Mouse (Mus musculus) layer of hippocampus, postnatal 14 days (tissue): ENCODE results near the gene Pex5. TPM values are rescaled to one million over a fixed set of nuclear protein-coding genes. Genes with fewer than 3 reads are reported as not detected.
"Not testable (repeated sequence)": the region's sequence is repeated elsewhere in the genome, so short reads cannot be mapped to it uniquely, and the experiment has no call there.

Source experiments
- DNase-seq, 2 experiments: peaks; one replicate each; pipeline ENCODE4 v3.0.0; 2021 to 2022; ENCODE audit warnings: low spot score in 2 of 2, mixed read lengths in 1 of 2
- total RNA-seq, 2 experiments: library from RNA; stranded (reverse); gene quantifications; 2 replicates each; pipeline ENCODE4 v1.2.3; 2021

Pex5 gene
- total RNA-seq, 2 experiments from 2014 or later: 61.7 to 66.1 TPM

GRCm38 (mm10) chr6:124427791-124428576 lies 13.1 kb upstream of the Pex5 start:
- DNase-seq: no peak

- DNase-seq: no peak
Observed at GRCm38 (mm10) chr6:124427289-124427688, 12.4 kb upstream of the Pex5 start.

GRCm38 (mm10) chr6:124426604-124427003 lies 11.7 kb upstream of the Pex5 start:
- DNase-seq: no peak

- no peak for DNase-seq
Observed at GRCm38 (mm10) chr6:124425523-124425922, 10.7 kb upstream of the Pex5 start.

GRCm38 (mm10) chr6:124425042-124425441 lies 10.2 kb upstream of the Pex5 start:
- not testable (repeated sequence) for DNase-seq

DNA sequence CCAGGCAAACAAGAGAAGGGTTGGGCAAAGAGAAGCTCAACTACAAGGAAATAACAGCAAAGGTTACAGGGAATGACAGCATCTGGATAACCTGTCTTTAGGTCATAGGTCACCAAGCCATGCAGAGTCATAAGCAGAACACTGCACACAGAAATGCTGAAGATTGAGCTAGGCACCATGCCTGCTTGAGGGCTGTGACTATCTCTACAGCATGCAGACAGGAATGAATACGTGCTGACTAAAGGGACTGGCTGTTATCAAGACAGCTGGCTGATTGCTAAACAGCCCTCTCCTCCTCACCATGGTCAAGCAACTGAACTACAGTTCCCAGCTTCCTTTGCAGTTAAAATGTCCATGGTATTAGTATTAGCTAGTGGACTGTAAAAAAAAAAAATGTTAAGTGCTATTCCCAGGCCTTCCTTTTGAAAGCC lies 9.2 kb upstream of the Pex5 start:
- no peak for DNase-seq

DNA sequence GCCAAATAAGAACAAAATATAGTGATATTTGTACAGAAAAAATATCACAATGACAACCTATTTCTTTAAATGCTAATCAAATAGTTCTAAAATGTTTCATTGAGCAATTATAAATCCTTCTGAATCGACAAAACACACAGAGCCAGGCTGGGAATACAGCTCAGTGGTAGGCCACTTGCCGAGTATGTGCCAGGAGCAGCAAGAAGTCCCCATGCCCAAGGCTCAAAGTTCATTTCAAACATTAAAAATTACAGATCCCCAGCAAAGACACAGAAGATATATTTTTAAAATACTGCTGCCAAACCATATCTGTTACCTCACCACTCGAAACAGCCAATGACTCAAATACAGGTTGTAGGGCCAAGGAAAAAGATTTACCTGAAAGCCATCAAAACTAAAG lies 3.8 kb upstream of the Pex5 start:
- no peak for DNase-seq

DNA sequence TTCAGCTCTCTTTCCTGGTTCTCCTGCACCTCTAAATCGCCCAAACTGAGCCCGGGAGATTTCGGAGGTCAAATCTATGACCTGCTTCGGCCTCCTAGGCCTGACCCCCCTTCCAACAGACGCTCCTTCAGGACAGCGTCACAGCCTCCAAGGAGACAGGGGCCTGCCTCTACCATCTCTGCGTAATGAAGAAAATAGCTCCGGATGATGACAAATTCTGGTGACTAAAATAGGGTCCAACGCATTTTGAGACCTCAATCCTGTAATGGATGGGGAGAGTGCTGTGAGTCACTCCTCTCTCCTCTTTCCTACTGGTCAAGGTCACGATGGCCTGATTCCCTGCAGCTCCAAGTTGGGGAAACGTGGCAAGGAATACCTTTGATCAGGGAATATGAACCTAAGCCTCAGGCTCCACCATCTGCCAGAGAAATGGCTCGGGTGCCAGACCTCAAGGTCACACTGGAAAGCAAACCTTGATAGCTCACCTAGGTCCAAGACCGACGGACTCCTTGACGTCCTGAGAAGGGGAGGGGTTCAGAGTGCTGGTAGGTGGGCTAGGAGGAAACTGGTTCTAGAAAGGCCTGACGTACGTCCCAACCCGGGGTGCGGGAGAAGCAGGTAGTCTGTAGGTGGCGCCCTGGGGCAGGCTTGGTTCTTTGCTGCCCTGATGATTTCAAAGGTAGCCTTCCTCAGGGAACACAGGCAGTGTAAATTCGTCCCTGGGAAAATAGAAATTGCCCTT lies 651 bp upstream of the Pex5 start:
- DNase-seq: peak; percentile 84 to 87

DNA sequence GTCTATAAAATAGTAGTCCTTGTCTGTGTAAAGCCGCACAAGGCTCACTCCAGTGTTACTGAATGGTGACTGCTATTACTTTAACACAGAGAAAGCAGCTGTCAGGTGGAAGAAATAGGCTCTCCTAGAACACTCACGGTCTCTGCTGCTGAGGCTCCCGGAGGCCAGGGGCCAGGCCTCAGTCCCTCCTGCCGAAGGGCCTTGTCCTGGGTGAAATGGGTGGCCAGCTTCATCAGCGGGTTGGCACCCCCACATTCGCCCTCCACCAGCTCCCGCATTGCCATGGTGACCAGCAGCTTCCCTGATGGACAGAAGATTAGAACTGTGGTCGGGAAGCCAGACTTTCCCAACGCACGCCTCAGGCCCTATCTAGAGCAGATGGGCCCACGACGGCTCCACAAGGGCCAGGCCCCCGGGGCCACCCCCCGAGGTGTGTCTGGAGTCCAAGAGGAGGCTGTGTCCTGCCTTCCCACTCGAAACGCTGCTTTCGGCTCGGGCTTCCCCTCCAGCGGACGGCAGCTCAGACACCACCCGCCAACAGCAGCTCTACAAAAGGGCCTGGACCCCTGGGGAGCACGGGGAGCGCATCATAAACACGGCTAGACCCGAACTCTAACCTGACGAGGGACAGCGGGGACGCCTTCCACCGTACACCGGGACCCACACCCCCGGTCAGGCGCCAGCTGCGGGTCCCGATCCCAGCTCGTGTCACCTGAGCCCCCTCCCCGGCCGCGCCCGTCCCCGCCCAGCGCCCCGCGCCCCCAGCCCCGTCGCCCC lies 529 bp downstream of the Pex5 start:
- DNase-seq: peak; percentile 45 to 56

DNA sequence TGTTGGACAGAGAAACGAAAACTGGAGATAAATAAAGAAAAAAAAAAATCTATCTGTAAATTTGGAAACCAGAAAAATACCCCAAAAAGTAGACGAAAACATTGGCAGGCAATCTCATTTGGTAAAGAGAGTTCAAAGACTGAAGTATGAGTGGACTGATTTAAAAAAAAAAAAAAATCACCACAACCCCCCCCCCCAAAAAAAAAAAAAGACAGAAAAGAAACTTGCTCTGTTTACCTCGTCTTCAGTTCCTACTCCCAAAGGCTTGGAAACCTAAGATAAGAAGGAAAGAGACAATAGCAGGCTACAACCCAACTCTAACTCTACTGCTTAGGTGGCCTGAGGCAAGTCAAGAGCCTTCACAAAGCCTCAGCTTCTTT lies 1.1 kb downstream of the Pex5 start:
- no peak for DNase-seq

DNA sequence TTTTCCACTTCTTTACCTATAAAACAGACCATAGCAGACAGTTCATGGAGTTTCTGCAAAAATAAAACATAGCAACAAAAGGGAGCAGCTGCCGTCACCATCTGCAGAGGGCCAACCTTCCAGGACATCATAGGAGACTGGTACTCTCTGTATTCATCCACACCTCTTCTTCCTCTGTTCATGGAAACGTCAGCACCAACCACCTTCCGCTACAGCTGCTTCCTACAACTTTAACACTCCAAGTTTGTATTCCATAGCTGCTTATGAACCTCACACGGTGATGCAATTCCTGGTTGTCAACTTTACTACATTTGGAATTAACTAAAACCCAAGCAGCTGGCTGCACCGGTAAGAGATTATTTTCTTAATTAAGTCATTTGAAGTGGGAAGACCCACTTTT lies 6.5 kb downstream of the Pex5 start:
- DNase-seq: no peak

DNA sequence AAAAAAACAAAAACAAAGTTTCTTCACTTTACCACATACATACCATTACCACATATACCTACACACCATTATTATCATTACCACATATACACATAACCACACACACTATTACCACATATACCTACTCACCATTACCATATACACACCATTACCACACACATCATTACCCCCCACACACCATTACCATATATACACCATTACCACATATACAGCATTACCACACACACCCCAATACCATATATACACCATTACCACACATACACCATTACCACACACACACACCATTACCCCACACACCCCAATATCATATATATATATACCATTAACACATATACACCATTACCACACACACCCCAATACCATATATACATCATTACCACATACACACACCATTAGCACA lies 7.7 kb downstream of the Pex5 start:
- DNase-seq: no peak

DNA sequence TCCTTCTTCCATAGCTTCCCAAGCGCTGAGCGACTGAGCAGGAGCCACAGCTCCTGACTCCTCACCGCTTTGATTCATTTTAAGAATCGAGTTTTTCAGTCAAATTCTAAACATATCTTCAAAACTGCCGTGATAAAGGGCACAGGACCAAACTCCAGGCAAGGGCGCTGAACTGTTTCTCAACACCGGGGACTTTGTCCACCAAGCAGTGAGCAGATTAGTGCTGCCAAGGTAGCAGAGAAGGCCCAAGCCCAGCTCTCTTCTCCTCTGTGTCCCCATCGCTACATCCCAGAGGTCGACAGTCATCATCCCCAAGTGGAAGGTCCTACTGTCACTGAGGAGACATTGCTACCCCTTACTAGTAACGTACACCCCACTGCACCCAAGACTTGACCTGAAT lies 8.5 kb downstream of the Pex5 start:
- DNase-seq: no peak

GRCm38 (mm10) chr6:124399738-124400137 lies 15.1 kb downstream of the Pex5 start:
- no peak for DNase-seq

DNA sequence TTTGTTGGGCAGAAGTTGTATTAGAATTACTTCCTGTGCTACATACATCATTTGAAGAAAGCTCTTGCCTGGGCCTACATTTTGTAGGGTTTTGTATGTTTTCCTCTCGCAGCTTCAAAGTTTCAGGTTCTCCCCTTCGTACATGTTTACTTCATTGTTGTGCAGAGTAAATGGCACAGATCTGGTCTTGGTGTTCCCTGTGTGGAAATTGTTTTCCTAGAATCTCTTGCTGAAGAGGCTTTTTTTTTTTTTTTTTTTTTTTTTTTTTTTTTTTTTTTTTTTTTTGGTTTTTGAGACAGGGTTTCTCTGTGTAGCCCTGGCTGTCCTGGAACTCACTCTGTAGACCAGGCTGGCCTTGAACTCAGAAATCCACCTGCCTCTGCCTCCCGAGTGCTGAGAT lies 19.9 kb downstream of the Pex5 start:
- DNase-seq: not testable (repeated sequence)

- no peak for DNase-seq
Observed at GRCm38 (mm10) chr6:124380142-124380541, 34.7 kb downstream of the Pex5 start.

DNA sequence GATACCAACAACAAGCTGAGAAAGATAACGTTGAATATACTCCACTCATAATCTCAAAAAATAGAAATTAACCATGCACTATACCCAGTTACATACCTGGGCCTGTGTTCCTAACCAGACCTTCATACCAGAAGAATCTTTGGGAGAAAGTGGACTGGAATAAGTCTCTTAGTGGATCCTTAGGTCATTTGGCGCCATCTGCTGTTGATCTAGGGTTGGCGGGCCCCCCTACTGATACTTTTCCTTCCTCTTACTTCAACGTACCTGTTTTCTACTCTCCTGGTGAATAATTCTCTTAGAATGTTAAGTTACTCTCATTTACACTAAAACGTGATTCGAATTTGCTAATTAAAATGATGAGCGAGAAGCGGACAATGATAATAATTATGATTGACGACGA lies 35.5 kb downstream of the Pex5 start:
- peak; percentile 39 to 61 for DNase-seq

GRCm38 (mm10) chr6:124377494-124378255 lies 37.2 kb downstream of the Pex5 start:
- DNase-seq: no peak

DNA sequence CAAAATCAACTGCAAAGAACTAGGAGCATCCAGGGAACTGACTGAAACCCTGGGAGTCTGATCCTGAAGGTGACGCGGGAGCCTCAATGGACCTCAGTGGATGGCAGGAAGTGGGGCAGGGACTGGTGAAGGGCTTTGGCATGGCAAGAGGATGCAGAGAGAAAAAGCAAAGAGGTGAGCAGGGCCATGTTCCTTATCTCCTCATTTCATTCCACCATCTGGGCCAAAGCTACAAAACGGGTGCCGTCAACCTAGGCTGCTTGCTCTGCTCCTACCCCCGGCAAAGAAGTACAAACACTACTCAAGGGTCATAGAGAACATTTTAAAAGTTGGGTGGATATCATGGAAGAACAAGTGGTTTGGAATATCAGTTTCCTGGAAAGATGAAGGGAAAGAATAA lies 38.6 kb downstream of the Pex5 start:
- no peak for DNase-seq

- DNase-seq: no peak
Observed at GRCm38 (mm10) chr6:124375435-124375884, 39.4 kb downstream of the Pex5 start.

DNA sequence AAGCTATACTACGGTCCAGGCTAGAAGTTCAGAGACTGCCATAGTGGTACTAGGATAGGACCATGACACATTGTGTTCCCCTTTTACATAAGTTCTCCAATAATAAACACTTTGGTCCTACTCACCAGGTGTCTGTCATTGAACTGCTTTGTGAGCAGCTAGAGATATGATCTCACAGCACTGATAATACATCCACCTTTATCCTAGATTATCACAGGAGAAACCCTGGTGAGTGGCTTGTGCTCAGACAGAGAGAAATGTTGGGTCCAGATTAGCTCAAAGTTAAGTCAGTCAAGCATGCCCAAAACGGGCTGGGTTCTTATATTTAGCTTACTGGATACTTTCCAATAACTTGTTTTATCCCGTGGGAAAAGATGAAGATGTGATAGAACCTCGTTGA lies 40.2 kb downstream of the Pex5 start:
- DNase-seq: no peak
